Mouse (Mus musculus) intestine, postnatal 0 days (tissue): ENCODE data around the gene Tnk2. TPM values are rescaled to one million over a fixed set of nuclear protein-coding genes. Genes with fewer than 3 reads are reported as not detected.

Experiments
- ATAC-seq: fragments of 200-750 bp; cut with Nextera tagmentation; 2 replicates; pipeline ENCODE4 v1.8.0; 2017; ENCODE audit warnings: mild to moderate bottlenecking, moderate TSS enrichment, moderate library complexity
- H3K27ac ChIP-seq: fragments of 300-500 bp; sonication (generic); 2 replicates; pipeline ENCODE4 v1.5.1; 2014; ENCODE audit warnings: mild to moderate bottlenecking, low read depth, low read length, moderate library complexity
- H3K27me3 ChIP-seq: fragments of 300-500 bp; sonication (generic); replicated peaks from 2 replicates; pipeline ENCODE4 v1.6.1; 2014; ENCODE audit warnings: low read length, mixed read lengths; ENCODE audit not compliant: control insufficient read depth, insufficient read depth
- H3K36me3 ChIP-seq: fragments of 300-500 bp; sonication (generic); 2 replicates; pipeline ENCODE4 v1.6.1; 2014; ENCODE audit warnings: mild to moderate bottlenecking, moderate library complexity; ENCODE audit not compliant: control insufficient read depth, insufficient read depth
- H3K4me1 ChIP-seq: fragments of 300-500 bp; sonication (generic); replicated peaks from 2 replicates; pipeline ENCODE4 v1.6.1; 2014; ENCODE audit warnings: antibody characterized with exemption, low read length, mixed read lengths; ENCODE audit not compliant: control insufficient read depth, insufficient read depth
- H3K4me2 ChIP-seq: fragments of 300-500 bp; sonication (generic); replicated peaks from 2 replicates; pipeline ENCODE4 v1.6.1; 2014; ENCODE audit warnings: low read depth, mild to moderate bottlenecking, moderate library complexity
- H3K4me3 ChIP-seq: fragments of 300-500 bp; sonication (generic); 2 replicates; pipeline ENCODE4 v1.5.1; 2014; ENCODE audit warnings: low read depth, low read length
- H3K9ac ChIP-seq: fragments of 300-500 bp; sonication (generic); 2 replicates; pipeline ENCODE4 v1.6.1; 2014; ENCODE audit warnings: mild to moderate bottlenecking, low read depth, low read length
- H3K9me3 ChIP-seq: fragments of 300-500 bp; sonication (generic); 2 replicates; pipeline ENCODE4 v1.6.1; 2016; ENCODE audit warnings: mixed run types; ENCODE audit not compliant: control insufficient read depth
- CTCF ChIP-seq: sonication (generic); IDR thresholded peaks from 2 replicates; pipeline ENCODE4 v1.5.1; 2016; ENCODE audit warnings: low read depth, mild to moderate bottlenecking, control low read depth, antibody characterized with exemption, moderate library complexity
- WGBS: fragments of 180-500 bp; shearing (Covaris S2); extraction: QIAGEN DNeasy Blood & Tissue Kit; methylation state at CpG from one replicate; pipeline ENCODE4 v1.1.7; 2014; 5-methylcytosine and 5-hydroxymethylcytosine counted together
- polyA plus RNA-seq: library from polyadenylated mRNA; unstranded; fragments of >200 nt; fragmentation: Nextera tagmentation; extraction: Ambion mirVana; gene quantifications from 2 replicates; pipeline ENCODE4 v1.2.1, GENCODE M21; 2015

Gene Tnk2
- polyA plus RNA-seq, 1 experiment from 2014 or later: 8.0 TPM

GRCm38 (mm10) chr16:32655534-32655933 is 11.9 kb downstream of the Tnk2 start:
- 90% methylated on average over 4 of the region's 4 CpGs for WGBS
- H3K4me1 ChIP-seq: peaks cover 9% of the 10 kb centered on the region; the same call in 1 of the 2 replicates
- no peak overlapping the region for H3K27ac ChIP-seq
- no peak overlapping the region for H3K9ac ChIP-seq
- ATAC-seq: no peak
- H3K4me2 ChIP-seq: no peak overlapping the region
- no peak for TF ChIP-seq CTCF
- no peaks in the 10 kb centered on the region for H3K9me3 ChIP-seq
- no peak overlapping the region for H3K4me3 ChIP-seq
- no peaks in the 10 kb centered on the region for H3K27me3 ChIP-seq
- H3K36me3 ChIP-seq: no peaks in the 10 kb centered on the region

GRCm38 (mm10) chr16:32656321-32656720 is 12.6 kb downstream of the Tnk2 start:
- 56% methylated on average over 8 of the region's 8 CpGs for WGBS
- TF ChIP-seq CTCF: no peak
- peaks cover 10% of the 10 kb centered on the region for H3K4me1 ChIP-seq
- H3K9me3 ChIP-seq: no peaks in the 10 kb centered on the region
- H3K27me3 ChIP-seq: no peaks in the 10 kb centered on the region
- H3K9ac ChIP-seq: no peak overlapping the region
- no peak overlapping the region for H3K4me3 ChIP-seq
- H3K36me3 ChIP-seq: no peaks in the 10 kb centered on the region
- H3K27ac ChIP-seq: no peak overlapping the region
- ATAC-seq: no peak
- H3K4me2 ChIP-seq: no peak overlapping the region

GRCm38 (mm10) chr16:32656794-32657193 is 13.1 kb downstream of the Tnk2 start:
- Histone ChIP-seq H3K4me2 (no peak overlapping the region), H3K9ac (no peak overlapping the region), H3K27ac (no peak overlapping the region), H3K4me3 (no peak overlapping the region), H3K27me3 (no peaks in the 10 kb centered on the region), H3K36me3 (no peaks in the 10 kb centered on the region), H3K4me1 (peaks cover 10% of the 10 kb centered on the region), H3K9me3 (no peaks in the 10 kb centered on the region)
- no peak for ATAC-seq
- WGBS: 63% methylated on average over 8 of the region's 8 CpGs
- no peak for TF ChIP-seq CTCF

GRCm38 (mm10) chr16:32657498-32658250 is 14.0 kb downstream of the Tnk2 start:
- ATAC-seq: no peak
- no peaks in the 10 kb centered on the region for H3K36me3 ChIP-seq
- H3K9ac ChIP-seq: no peak overlapping the region
- H3K27ac ChIP-seq: peak overlapping the region; percentile 28; the same call in 1 of the 2 replicates
- H3K4me2 ChIP-seq: no peak overlapping the region
- peaks cover 10% of the 10 kb centered on the region for H3K4me1 ChIP-seq
- no peaks in the 10 kb centered on the region for H3K27me3 ChIP-seq
- H3K9me3 ChIP-seq: no peaks in the 10 kb centered on the region
- H3K4me3 ChIP-seq: no peak overlapping the region
- TF ChIP-seq CTCF: no peak
- WGBS: 88% methylated on average over 16 of the region's 16 CpGs

- Histone ChIP-seq H3K9me3 (no peaks in the 10 kb centered on the region), H3K27me3 (no peaks in the 10 kb centered on the region), H3K36me3 (no peaks in the 10 kb centered on the region), H3K4me2 (peak overlapping the region; percentile 56), H3K4me1 (peaks cover 10% of the 10 kb centered on the region), H3K4me3 (no peak overlapping the region), H3K9ac (no peak overlapping the region), H3K27ac (no peak overlapping the region)
- WGBS: 24% methylated on average over 6 of the region's 21 CpGs
- ATAC-seq: no peak
- TF ChIP-seq CTCF: no peak
Measured at GRCm38 (mm10) chr16:32658743-32659171, 15.1 kb downstream of the Tnk2 start.

DNA sequence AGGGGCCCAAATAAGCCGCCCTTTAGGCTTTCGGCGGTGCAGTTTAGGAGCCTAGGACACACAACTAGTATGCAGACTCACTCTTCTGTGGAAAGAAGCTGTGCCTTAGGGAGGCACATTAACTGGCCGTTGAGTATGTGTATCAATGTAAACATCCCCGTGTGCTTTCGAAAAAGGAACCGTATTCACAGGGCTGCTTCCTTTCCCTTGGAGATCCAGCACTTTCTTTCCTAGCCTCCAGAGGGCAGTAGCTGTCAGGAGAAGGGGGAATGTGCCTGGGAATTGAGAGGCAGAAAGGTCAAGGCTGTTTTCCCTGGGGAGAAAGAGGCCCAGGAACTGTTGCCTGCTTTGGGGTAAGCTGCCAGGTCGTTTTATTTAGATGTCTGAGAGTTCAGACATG is 15.7 kb downstream of the Tnk2 start:
- Histone ChIP-seq H3K9me3 (no peaks in the 10 kb centered on the region), H3K27me3 (no peaks in the 10 kb centered on the region), H3K27ac (no peak overlapping the region; the same call in 1 of the 2 replicates), H3K9ac (no peak overlapping the region), H3K4me1 (peaks cover 10% of the 10 kb centered on the region), H3K36me3 (no peaks in the 10 kb centered on the region), H3K4me2 (peak overlapping the region; percentile 56), H3K4me3 (peak overlapping the region; percentile 14; the same call in 1 of the 2 replicates)
- WGBS: 13% methylated on average over 8 of the region's 8 CpGs
- TF ChIP-seq CTCF: peak; percentile 97
- ATAC-seq: peak; percentile 25; the same call in 1 of the 2 replicates
